Mouse (Mus musculus) ES-Bruce4 (cell line): ENCODE measurements at regions not wholly inside any gene's neighbourhood (a gene's known extent, or its start where the extent isn't known, plus 50 kb on each side); places are given as distances from the start of the nearest gene placed in this dataset.

Experiments used
- CTCF ChIP-seq: IDR thresholded peaks from one replicate; pipeline ENCODE4 v1.8.1; 2011; ENCODE audit warnings: low read depth, low read length
- EP300 ChIP-seq: IDR thresholded peaks from 2 replicates; pipeline ENCODE4 v1.6.1; 2011; ENCODE audit warnings: low read depth, low read length; ENCODE audit not compliant: insufficient read depth

DNA sequence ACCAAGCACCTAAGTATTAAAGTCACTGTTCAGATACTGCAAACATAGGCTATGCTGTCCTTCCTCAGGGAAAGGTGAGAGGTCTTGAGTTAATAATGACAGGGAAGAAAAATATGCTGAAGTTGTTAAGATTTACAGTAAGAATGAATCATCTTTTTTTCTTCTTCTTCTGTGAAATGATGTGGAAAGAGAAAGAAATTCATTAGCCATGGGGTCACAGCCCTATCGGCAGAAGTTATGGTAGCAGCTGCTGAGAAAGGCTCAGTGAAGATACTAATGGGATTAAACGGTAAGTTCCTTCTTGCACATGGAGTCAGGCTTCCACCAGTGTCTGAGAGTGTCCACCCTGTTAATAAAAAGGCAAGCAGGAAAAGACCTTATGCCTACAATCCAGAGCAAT is 533.9 kb upstream of the Nox3 start:
- TF ChIP-seq CTCF, result no peak
- no peak for TF ChIP-seq EP300
